Mouse (Mus musculus): Measurements from ENCODE around the gene Gm30083. TPM values are rescaled to one million over a fixed set of nuclear protein-coding genes. Genes with fewer than 3 reads are reported as not detected.

Gm30083 gene
- polyA plus RNA-seq, 1 experiment from 2014 or later, result not detected

DNA sequence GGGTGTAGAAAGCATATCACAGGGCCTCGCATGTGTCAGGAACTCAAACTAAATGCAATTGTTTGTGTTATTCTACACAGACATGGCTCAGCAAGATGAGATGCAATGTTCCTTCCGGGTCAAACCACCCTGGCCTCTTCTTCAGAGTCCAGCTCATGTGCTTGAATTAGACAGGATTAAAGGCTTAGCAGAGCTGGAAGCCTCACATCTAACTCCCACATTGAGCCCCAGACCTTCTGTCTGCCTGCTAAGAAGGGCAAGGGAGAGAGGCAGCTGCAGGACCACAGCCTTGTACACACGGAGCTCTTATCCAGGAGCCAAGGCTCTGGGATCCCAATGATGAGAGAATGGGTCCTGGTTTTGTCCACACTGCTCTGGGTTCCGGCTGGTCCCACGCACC is 61.2 kb downstream of the Gm30083 start, which contains the start of gene Rbp3:
Gene Rbp3 (plus strand): TSS at position 243 of the 400 bp plus-strand sequence.
- 81% methylated on average over 5 of the region's 5 CpGs for WGBS
- Histone ChIP-seq H3K4me1 (replicated peaks; ENCODE audit: control insufficient read depth, insufficient read depth, low read length) (no peaks in the 10 kb centered on the region), H3K36me3 (ENCODE audit: control insufficient read depth, insufficient read depth) (no peaks in the 10 kb centered on the region), H3K9ac (ENCODE audit: low read depth, low read length) (no peak within 1 kb of the TSS), H3K27ac (ENCODE audit: low read depth, low read length) (no peak within 1 kb of the TSS), H3K4me2 (replicated peaks; ENCODE audit: low read depth) (no peak within 1 kb of the TSS), H3K4me3 (ENCODE audit: low read depth, low read length) (no peak within 1 kb of the TSS), H3K27me3 (replicated peaks; ENCODE audit: control insufficient read depth, insufficient read depth, low read length) (no peaks in the 10 kb centered on the region), H3K9me3 (ENCODE audit: control insufficient read depth) (no peaks in the 10 kb centered on the region)
- ATAC-seq, result no peak
- TF ChIP-seq CTCF (IDR thresholded peaks at IDR 0.05; ENCODE audit: low read depth), result no peak

DNA sequence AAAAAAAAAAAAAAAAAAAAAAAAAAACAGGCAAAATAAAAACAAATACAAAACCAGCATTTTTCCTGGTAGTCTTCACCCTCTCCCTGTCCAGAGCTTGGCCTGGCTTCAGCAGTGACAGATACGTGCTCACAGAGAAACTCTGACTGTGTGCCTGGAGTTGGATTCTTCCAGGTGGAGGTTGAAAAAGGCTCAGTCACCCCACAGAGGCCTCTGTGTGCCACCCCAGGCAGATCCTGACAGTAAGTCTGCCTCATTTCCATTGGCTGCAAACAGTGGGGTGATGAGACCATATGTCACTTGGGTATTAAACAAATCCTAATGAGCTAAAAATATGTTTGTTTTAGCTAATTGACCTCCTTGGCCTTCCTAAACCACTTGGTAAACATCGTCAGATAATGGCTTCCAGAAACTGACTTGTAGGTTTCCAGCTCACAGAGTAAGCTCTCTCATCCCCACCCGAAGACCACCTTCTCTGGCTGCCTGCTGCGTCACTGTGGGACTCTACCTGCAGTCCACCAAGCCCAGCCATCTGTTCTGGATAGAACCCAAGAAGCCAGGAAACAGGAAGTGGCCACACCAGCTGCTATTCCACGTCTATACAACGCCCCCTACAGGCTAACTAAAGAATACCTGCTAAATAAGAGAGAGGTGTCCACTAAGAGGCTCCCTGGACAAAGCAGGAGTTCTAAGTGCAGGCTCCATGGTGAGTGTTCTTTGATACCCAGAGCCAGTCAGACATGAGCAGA is 62.6 kb downstream of the Gm30083 start:
- no peaks in the 10 kb centered on the region for H3K4me1 ChIP-seq (replicated peaks; ENCODE audit: control insufficient read depth, insufficient read depth, low read length)
- no peak overlapping the region for H3K27ac ChIP-seq (ENCODE audit: low read depth, low read length)
- WGBS, result 42% methylated on average over 6 of the region's 6 CpGs
- no peaks in the 10 kb centered on the region for H3K9me3 ChIP-seq (ENCODE audit: control insufficient read depth)
- peak; percentile 36 for TF ChIP-seq CTCF (IDR thresholded peaks at IDR 0.05; ENCODE audit: low read depth)
- H3K4me2 ChIP-seq (replicated peaks; ENCODE audit: low read depth), result no peak overlapping the region
- no peak overlapping the region for H3K4me3 ChIP-seq (ENCODE audit: low read depth, low read length)
- ATAC-seq, result no peak
- no peaks in the 10 kb centered on the region for H3K27me3 ChIP-seq (replicated peaks; ENCODE audit: control insufficient read depth, insufficient read depth, low read length)
- H3K9ac ChIP-seq (ENCODE audit: low read depth, low read length), result no peak overlapping the region
- no peaks in the 10 kb centered on the region for H3K36me3 ChIP-seq (ENCODE audit: control insufficient read depth, insufficient read depth)

DNA sequence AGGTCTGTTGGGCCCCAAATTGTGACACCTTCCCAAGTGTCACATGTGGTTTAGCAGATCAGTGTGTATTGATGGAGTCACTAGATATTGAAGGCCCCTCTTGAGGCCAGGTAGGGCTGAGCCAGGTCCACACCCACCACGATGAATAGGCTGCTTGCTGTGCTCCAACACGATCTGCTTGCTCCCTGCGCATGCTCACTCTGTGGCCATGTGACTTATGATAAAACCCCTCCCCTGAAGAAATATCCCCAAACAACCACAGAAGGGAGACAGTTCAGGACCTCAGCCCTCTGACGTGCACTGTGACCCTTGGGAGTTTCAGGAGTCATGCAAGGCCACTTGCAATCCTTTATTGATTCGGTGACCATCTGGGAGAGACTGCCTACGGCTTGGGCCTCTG is 68.9 kb downstream of the Gm30083 start:
- no peak overlapping the region for H3K9ac ChIP-seq (ENCODE audit: low read depth, low read length)
- no peak overlapping the region for H3K4me2 ChIP-seq (replicated peaks; ENCODE audit: low read depth)
- 70% methylated on average over 6 of the region's 6 CpGs for WGBS
- no peak overlapping the region for H3K27ac ChIP-seq (ENCODE audit: low read depth, low read length)
- H3K4me1 ChIP-seq (replicated peaks; ENCODE audit: control insufficient read depth, insufficient read depth, low read length), result no peaks in the 10 kb centered on the region
- H3K36me3 ChIP-seq (ENCODE audit: control insufficient read depth, insufficient read depth), result no peaks in the 10 kb centered on the region
- H3K27me3 ChIP-seq (replicated peaks; ENCODE audit: control insufficient read depth, insufficient read depth, low read length), result no peaks in the 10 kb centered on the region
- ATAC-seq, result no peak
- no peak overlapping the region for H3K4me3 ChIP-seq (ENCODE audit: low read depth, low read length)
- no peak for TF ChIP-seq CTCF (IDR thresholded peaks at IDR 0.05; ENCODE audit: low read depth)
- no peaks in the 10 kb centered on the region for H3K9me3 ChIP-seq (ENCODE audit: control insufficient read depth)

DNA sequence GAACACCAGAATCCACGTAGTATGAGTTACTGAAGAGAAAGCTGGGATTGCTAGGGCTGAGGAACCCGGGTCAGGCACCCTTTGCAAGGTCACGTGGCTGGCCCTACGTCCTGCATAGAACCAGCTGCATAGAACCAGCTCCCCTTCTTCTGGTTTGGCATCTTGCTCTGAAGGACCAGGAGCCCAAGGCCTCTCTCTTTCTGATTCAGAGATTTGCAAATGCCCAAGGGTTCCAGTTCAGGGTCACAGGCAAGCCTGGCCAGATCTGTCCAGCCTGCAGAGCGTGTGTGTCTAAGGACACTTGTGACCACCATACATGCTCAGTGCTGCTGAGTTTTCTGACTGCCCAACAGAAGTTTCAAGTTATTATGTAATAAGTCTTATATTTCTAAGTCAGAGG is 72.8 kb downstream of the Gm30083 start:
- no peak overlapping the region for H3K4me2 ChIP-seq (replicated peaks; ENCODE audit: low read depth)
- H3K9ac ChIP-seq (ENCODE audit: low read depth, low read length), result no peak overlapping the region
- no peak overlapping the region for H3K4me3 ChIP-seq (ENCODE audit: low read depth, low read length)
- H3K27ac ChIP-seq (ENCODE audit: low read depth, low read length), result no peak overlapping the region
- H3K9me3 ChIP-seq (ENCODE audit: control insufficient read depth), result no peaks in the 10 kb centered on the region
- no peaks in the 10 kb centered on the region for H3K4me1 ChIP-seq (replicated peaks; ENCODE audit: control insufficient read depth, insufficient read depth, low read length)
- H3K27me3 ChIP-seq (replicated peaks; ENCODE audit: control insufficient read depth, insufficient read depth, low read length), result no peaks in the 10 kb centered on the region
- 75% methylated on average over 5 of the region's 5 CpGs for WGBS
- TF ChIP-seq CTCF (IDR thresholded peaks at IDR 0.05; ENCODE audit: low read depth), result no peak
- ATAC-seq, result no peak
- no peaks in the 10 kb centered on the region for H3K36me3 ChIP-seq (ENCODE audit: control insufficient read depth, insufficient read depth)

DNA sequence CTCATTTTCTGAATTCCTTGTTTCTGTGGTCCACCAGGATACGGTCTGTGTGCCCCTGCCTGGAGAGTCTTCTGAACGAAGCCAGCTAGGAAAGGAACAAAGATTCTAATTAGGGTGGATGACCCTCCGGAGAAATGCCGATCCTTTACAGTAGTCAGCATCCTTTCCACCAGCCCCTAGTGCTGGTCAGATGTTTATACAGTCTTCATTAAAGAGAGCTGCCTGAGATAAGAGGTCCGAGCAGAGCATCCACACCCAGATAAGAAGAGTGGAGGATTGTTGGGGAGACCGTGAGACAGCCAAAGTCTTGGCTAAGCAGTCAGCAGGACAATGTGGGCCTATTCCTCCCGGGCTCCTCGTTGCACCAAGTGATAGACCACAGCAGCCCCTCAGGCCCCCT is 74.2 kb downstream of the Gm30083 start, which contains the start of gene Gdf2:
Gene Gdf2 (plus strand): TSS at position 301 of the 400 bp plus-strand sequence.
- ATAC-seq, result no peak
- Histone ChIP-seq H3K4me2 (replicated peaks; ENCODE audit: low read depth) (no peak within 1 kb of the TSS), H3K27ac (ENCODE audit: low read depth, low read length) (no peak within 1 kb of the TSS), H3K9me3 (ENCODE audit: control insufficient read depth) (no peaks in the 10 kb centered on the region), H3K4me3 (ENCODE audit: low read depth, low read length) (no peak within 1 kb of the TSS), H3K27me3 (replicated peaks; ENCODE audit: control insufficient read depth, insufficient read depth, low read length) (no peaks in the 10 kb centered on the region), H3K4me1 (replicated peaks; ENCODE audit: control insufficient read depth, insufficient read depth, low read length) (no peaks in the 10 kb centered on the region), H3K9ac (ENCODE audit: low read depth, low read length) (no peak within 1 kb of the TSS), H3K36me3 (ENCODE audit: control insufficient read depth, insufficient read depth) (no peaks in the 10 kb centered on the region)
- TF ChIP-seq CTCF (IDR thresholded peaks at IDR 0.05; ENCODE audit: low read depth), result no peak
- WGBS, result 49% methylated on average over 8 of the region's 8 CpGs

DNA sequence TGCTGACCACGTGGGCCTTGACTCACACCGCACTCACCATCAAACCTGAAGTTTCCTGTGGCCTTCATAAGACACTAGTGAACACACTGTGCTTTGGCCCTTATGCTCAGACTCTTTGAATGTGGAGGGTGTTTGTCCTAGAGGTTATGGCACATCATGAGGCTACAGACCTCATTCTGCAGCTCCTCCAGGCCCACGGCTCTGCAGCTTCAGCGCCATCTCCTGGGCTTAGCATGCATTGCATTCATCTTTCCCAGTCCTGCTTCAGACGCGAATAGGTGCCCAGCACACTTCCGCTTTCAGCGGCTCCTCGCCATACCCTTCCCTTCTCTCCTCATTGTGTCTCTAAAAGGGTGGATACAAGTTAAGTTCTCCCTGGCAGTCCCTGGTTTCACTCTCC is 75.9 kb downstream of the Gm30083 start:
- no peak for ATAC-seq
- no peaks in the 10 kb centered on the region for H3K9me3 ChIP-seq (ENCODE audit: control insufficient read depth)
- H3K9ac ChIP-seq (ENCODE audit: low read depth, low read length), result no peak overlapping the region
- 31% methylated on average over 9 of the region's 9 CpGs for WGBS
- no peak overlapping the region for H3K4me3 ChIP-seq (ENCODE audit: low read depth, low read length)
- peak overlapping the region; percentile 48 for H3K4me2 ChIP-seq (replicated peaks; ENCODE audit: low read depth)
- no peaks in the 10 kb centered on the region for H3K4me1 ChIP-seq (replicated peaks; ENCODE audit: control insufficient read depth, insufficient read depth, low read length)
- H3K36me3 ChIP-seq (ENCODE audit: control insufficient read depth, insufficient read depth), result no peaks in the 10 kb centered on the region
- peak; percentile 90 for TF ChIP-seq CTCF (IDR thresholded peaks at IDR 0.05; ENCODE audit: low read depth)
- no peaks in the 10 kb centered on the region for H3K27me3 ChIP-seq (replicated peaks; ENCODE audit: control insufficient read depth, insufficient read depth, low read length)
- no peak overlapping the region for H3K27ac ChIP-seq (ENCODE audit: low read depth, low read length)

Other genes starting within 250 kb of the Gm30083 start
- 4.4 TPM in 2 replicates for gene Gdf10, start 91.6 kb downstream of the Gm30083 start, polyA plus RNA-seq (2015; fragmentation: Nextera tagmentation; extraction: Ambion mirVana)
- not detected in 2 replicates for gene Gdf2, start 74.1 kb downstream of the Gm30083 start, polyA plus RNA-seq (2015; fragmentation: Nextera tagmentation; extraction: Ambion mirVana)
- not detected in 2 replicates for gene Rbp3, start 61.2 kb downstream of the Gm30083 start, polyA plus RNA-seq (2015; fragmentation: Nextera tagmentation; extraction: Ambion mirVana)
- 0.07 and 0.09 TPM in 2 replicates for gene Zfp488, start 36.4 kb downstream of the Gm30083 start, polyA plus RNA-seq (2015; fragmentation: Nextera tagmentation; extraction: Ambion mirVana)
- not detected in 2 replicates for gene Gm5460, start 1.6 kb upstream of the Gm30083 start, polyA plus RNA-seq (2015; fragmentation: Nextera tagmentation; extraction: Ambion mirVana)
- not detected in 2 replicates for gene Antxrl, start 37.5 kb upstream of the Gm30083 start, polyA plus RNA-seq (2015; fragmentation: Nextera tagmentation; extraction: Ambion mirVana)
- 12.1 and 16.9 TPM in 2 replicates for gene Anxa8, start 70.8 kb upstream of the Gm30083 start, polyA plus RNA-seq (2015; fragmentation: Nextera tagmentation; extraction: Ambion mirVana)
- 0.35 and 1.3 TPM in 2 replicates for gene A630023A22Rik, start 87.6 kb upstream of the Gm30083 start, polyA plus RNA-seq (2015; fragmentation: Nextera tagmentation; extraction: Ambion mirVana)
- 0.26 and 0.46 TPM in 2 replicates for gene Npy4r, start 137.3 kb upstream of the Gm30083 start, polyA plus RNA-seq (2015; fragmentation: Nextera tagmentation; extraction: Ambion mirVana)
- gene Gprin2, start 186.5 kb upstream of the Gm30083 start, polyA plus RNA-seq (2015; fragmentation: Nextera tagmentation; extraction: Ambion mirVana), result 0.13 and 0.17 TPM in 2 replicates
- 1.0 and 1.2 TPM in 2 replicates for gene Syt15, start 204.4 kb upstream of the Gm30083 start, polyA plus RNA-seq (2015; fragmentation: Nextera tagmentation; extraction: Ambion mirVana)